ENCODE assay signal across 10 mouse cellular contexts in the genomic region with DNA sequence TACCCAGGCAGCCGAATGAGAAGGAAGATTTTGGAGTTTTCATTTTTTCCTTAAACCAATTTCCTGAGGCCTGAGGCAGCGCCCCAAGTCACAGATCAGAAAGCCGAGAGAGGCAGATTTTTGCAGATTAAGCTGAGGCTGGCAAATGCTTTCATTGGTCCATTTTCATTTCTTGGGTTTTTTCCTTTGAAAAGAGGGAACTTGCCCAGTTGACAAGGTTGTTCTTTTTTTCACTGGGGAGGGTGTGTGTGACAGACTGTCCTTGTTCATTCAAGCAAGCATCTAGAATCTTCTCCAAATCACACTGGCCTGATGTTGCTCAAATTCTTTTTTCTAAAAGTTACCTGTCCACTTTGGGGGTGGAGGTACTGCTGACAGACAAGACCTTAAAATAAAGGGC. TPM values are rescaled to one million over a fixed set of nuclear protein-coding genes. Genes with fewer than 3 reads are reported as not detected.
DNase-seq lines count a peak whose midpoint lies in the region; ATAC-seq and TF ChIP-seq lines count a peak whose summit lies in the region.
"Had no signal": no experiment of that assay in that cellular context is flagged by ENCODE, and none has a peak within 500 bp of the region (broad histone marks: within the 10 kb centered on the region; RNA-seq: fewer than 3 reads in every experiment).

No protein-coding gene starts in this region.

- no peak for TF ChIP-seq CTCF in hindbrain, postnatal 0 days (IDR thresholded peaks at IDR 0.05; ENCODE audit: low read depth)
- no peak for TF ChIP-seq CTCF in cerebellum, adult 2 months (IDR thresholded peaks at IDR 0.05; ENCODE audit: borderline replicate concordance, insufficient read depth, low read depth, low read length)

- TF ChIP-seq POLR2A in cerebellum, adult 2 months (IDR thresholded peaks at IDR 0.05; ENCODE audit: borderline replicate concordance, insufficient read depth, low read length) = no peak

- H3K4me3 ChIP-seq in hindbrain, embryonic 11.5 days (ENCODE audit: low read depth, low read length) = no peak overlapping the region; the same call in 1 of the 2 replicates
- no peak overlapping the region for H3K4me3 ChIP-seq in hindbrain, postnatal 0 days (ENCODE audit: low read length)
- H3K4me3 ChIP-seq in embryonic facial prominence, embryonic 11.5 days (ENCODE audit: low read depth, low read length) = no peak overlapping the region
- H3K4me3 ChIP-seq in limb, embryonic 15.5 days = peak overlapping the region; percentile 60; the same call in 1 of the 2 replicates
- H3K4me3 ChIP-seq in cerebellum, adult 2 months (replicated peaks; ENCODE audit: insufficient read depth, low read depth, low read length) = no peak overlapping the region

- DNase-seq in hindbrain, embryonic 11.5 days (ENCODE audit: low spot score) = no peak
- DNase-seq in hindbrain, postnatal 0 days (ENCODE audit: low spot score) = no peak
- peak; percentile 50 for DNase-seq in CD4-positive helper T cell, adult 2 months (ENCODE audit: low read depth, low spot score)
- no peak for DNase-seq in embryonic facial prominence, embryonic 11.5 days (ENCODE audit: low spot score)
- no peak for DNase-seq in gastrocnemius, postnatal 25 days
- no peak for DNase-seq in cerebellum, adult 2 months
- DNase-seq: cerebellum, adult 18-20 months; lung, postnatal 36 days had no signal

- no peak overlapping the region for H3K27ac ChIP-seq in hindbrain, embryonic 11.5 days (ENCODE audit: low read depth, low read length)
- no peak overlapping the region for H3K27ac ChIP-seq in hindbrain, postnatal 0 days
- no peak overlapping the region for H3K27ac ChIP-seq in embryonic facial prominence, embryonic 11.5 days (replicated peaks; ENCODE audit: low read depth, low read length)
- H3K27ac ChIP-seq in limb, embryonic 15.5 days = no peak overlapping the region
- H3K27ac ChIP-seq in cerebellum, adult 2 months (ENCODE audit: insufficient read depth, low read length) = no peak overlapping the region

- no peaks in the 10 kb centered on the region for H3K36me3 ChIP-seq in hindbrain, embryonic 11.5 days (ENCODE audit: control insufficient read depth, insufficient read depth, low read length)
- H3K36me3 ChIP-seq in hindbrain, postnatal 0 days (ENCODE audit: insufficient read depth, low read length) = no peaks in the 10 kb centered on the region
- H3K36me3 ChIP-seq in embryonic facial prominence, embryonic 11.5 days (replicated peaks; ENCODE audit: control insufficient read depth, insufficient read depth, low read depth, low read length) = no peaks in the 10 kb centered on the region
- no peaks in the 10 kb centered on the region for H3K36me3 ChIP-seq in limb, embryonic 15.5 days

- 19% methylated on average over 3 of the region's 3 CpGs for WGBS in hindbrain, embryonic 11.5 days
- 52% methylated on average over 3 of the region's 3 CpGs for WGBS in hindbrain, postnatal 0 days
- WGBS in embryonic facial prominence, embryonic 11.5 days = 15% methylated on average over 3 of the region's 3 CpGs
- 42% methylated on average over 3 of the region's 3 CpGs for WGBS in limb, embryonic 15.5 days
- 70% methylated on average over 3 of the region's 3 CpGs for WGBS in cerebellum, adult 2 months

- no peaks in the 10 kb centered on the region for H3K27me3 ChIP-seq in hindbrain, embryonic 11.5 days (ENCODE audit: control insufficient read depth, insufficient read depth, low read length)
- peaks cover 6% of the 10 kb centered on the region for H3K27me3 ChIP-seq in hindbrain, postnatal 0 days (ENCODE audit: insufficient read depth, low read length)
- H3K27me3 ChIP-seq in embryonic facial prominence, embryonic 11.5 days (ENCODE audit: control insufficient read depth, insufficient read depth, low read length) = no peaks in the 10 kb centered on the region
- no peaks in the 10 kb centered on the region for H3K27me3 ChIP-seq in limb, embryonic 15.5 days
- H3K27me3 ChIP-seq in cerebellum, adult 2 months (ENCODE audit: control insufficient read depth, insufficient read depth, low read length) = no peaks in the 10 kb centered on the region; the same call in 1 of the 2 replicates

- ATAC-seq in hindbrain, embryonic 11.5 days (ENCODE audit: low FRiP score) = no peak
- ATAC-seq in hindbrain, postnatal 0 days = no peak
- no peak for ATAC-seq in embryonic facial prominence, embryonic 11.5 days (replicated peaks; ENCODE audit: insufficient number of reproducible peaks, low FRiP score, low TSS enrichment, low read depth)
- ATAC-seq in limb, embryonic 15.5 days (ENCODE audit: insufficient number of reproducible peaks, low FRiP score, low TSS enrichment, low read depth) = no peak
- no peak for ATAC-seq in activated CD4-positive, CD25-positive, alpha-beta regulatory T cell, adult 4 months

- H3K9me3 ChIP-seq in hindbrain, embryonic 11.5 days (ENCODE audit: control insufficient read depth, low read length) = no peaks in the 10 kb centered on the region
- H3K9me3 ChIP-seq in hindbrain, postnatal 0 days (ENCODE audit: low read length) = no peaks in the 10 kb centered on the region
- no peaks in the 10 kb centered on the region for H3K9me3 ChIP-seq in embryonic facial prominence, embryonic 11.5 days (replicated peaks; ENCODE audit: control insufficient read depth, low read length)
- H3K9me3 ChIP-seq in limb, embryonic 15.5 days = no peaks in the 10 kb centered on the region

- peaks cover 8% of the 10 kb centered on the region for H3K4me1 ChIP-seq in hindbrain, embryonic 11.5 days (replicated peaks; ENCODE audit: control insufficient read depth, insufficient read depth, low read length)
- H3K4me1 ChIP-seq in hindbrain, postnatal 0 days (ENCODE audit: insufficient read depth, low read length) = peaks cover 9% of the 10 kb centered on the region; the same call in 1 of the 2 replicates
- H3K4me1 ChIP-seq in embryonic facial prominence, embryonic 11.5 days (ENCODE audit: control insufficient read depth, insufficient read depth, low read length) = peaks cover 8% of the 10 kb centered on the region
- peaks cover 38% of the 10 kb centered on the region for H3K4me1 ChIP-seq in limb, embryonic 15.5 days
- H3K4me1 ChIP-seq in cerebellum, adult 2 months (ENCODE audit: control insufficient read depth, insufficient read depth, low read length) = no peaks in the 10 kb centered on the region; the same call in 1 of the 2 replicates

- peak overlapping the region; percentile 83 for H3K4me2 ChIP-seq in hindbrain, embryonic 11.5 days (replicated peaks; ENCODE audit: low read depth, low read length)
- no peak overlapping the region for H3K4me2 ChIP-seq in hindbrain, postnatal 0 days (ENCODE audit: low read depth, low read length)
- peak overlapping the region; percentile 19; the same call in 1 of the 2 replicates for H3K4me2 ChIP-seq in embryonic facial prominence, embryonic 11.5 days (ENCODE audit: low read depth, low read length)
- H3K4me2 ChIP-seq in limb, embryonic 15.5 days = peak overlapping the region; percentile 10; the same call in 1 of the 2 replicates

- H3K9ac ChIP-seq in hindbrain, embryonic 11.5 days (ENCODE audit: low read depth, low read length) = no peak overlapping the region
- H3K9ac ChIP-seq in hindbrain, postnatal 0 days (replicated peaks; ENCODE audit: low read length) = no peak overlapping the region
- H3K9ac ChIP-seq in embryonic facial prominence, embryonic 11.5 days (replicated peaks; ENCODE audit: low read length) = no peak overlapping the region
- H3K9ac ChIP-seq in limb, embryonic 15.5 days = no peak overlapping the region

RNA-seq across cellular contexts. Expression of gene Kcnk5, which starts 2.5 kb away (rescaled TPM):
- 4.6 and 8.5 TPM in 2 replicates for polyA plus RNA-seq in hindbrain, embryonic 11.5 days (2014; fragmentation: Nextera tagmentation; extraction: Ambion mirVana)
- 0.84 and 1.7 TPM in 2 replicates for total RNA-seq in hindbrain, postnatal 0 days (2014; rRNA removed)
- 1.0 TPM in 2 replicates for polyA plus RNA-seq in hindbrain, postnatal 0 days (2015; fragmentation: Nextera tagmentation; extraction: Ambion mirVana)
- 4.5 and 5.2 TPM in 2 replicates for polyA plus RNA-seq in embryonic facial prominence, embryonic 11.5 days (2014; fragmentation: Nextera tagmentation; extraction: Ambion mirVana)
- 4.5 and 4.7 TPM in 2 replicates for polyA plus RNA-seq in limb, embryonic 15.5 days (2015; fragmentation: Nextera tagmentation; extraction: Ambion mirVana)
- under 1 TPM; 0.28 to 0.70 TPM for total RNA-seq in gastrocnemius, postnatal 25 days (2021)
- 0.85 and 1.1 TPM in 2 replicates for polyA plus RNA-seq in cerebellum, adult 2 months (2012; rRNA removed)
- polyA plus RNA-seq in activated CD4-positive, CD25-positive, alpha-beta regulatory T cell, adult 4 months (2017; shearing (Covaris generic)) = 1 to 10 TPM; 3.6 to 4.4 TPM

RNA-seq across cellular contexts. Expression of gene Saysd1, which starts 40.7 kb away (rescaled TPM):
- polyA plus RNA-seq in hindbrain, embryonic 11.5 days (2014; fragmentation: Nextera tagmentation; extraction: Ambion mirVana) = 12.9 and 14.9 TPM in 2 replicates
- 4.8 and 6.8 TPM in 2 replicates for total RNA-seq in hindbrain, postnatal 0 days (2014; rRNA removed)
- polyA plus RNA-seq in hindbrain, postnatal 0 days (2015; fragmentation: Nextera tagmentation; extraction: Ambion mirVana) = 9.8 and 11.4 TPM in 2 replicates
- 10.1 and 12.0 TPM in 2 replicates for polyA plus RNA-seq in embryonic facial prominence, embryonic 11.5 days (2014; fragmentation: Nextera tagmentation; extraction: Ambion mirVana)
- 13.4 and 14.1 TPM in 2 replicates for polyA plus RNA-seq in limb, embryonic 15.5 days (2015; fragmentation: Nextera tagmentation; extraction: Ambion mirVana)
- total RNA-seq in gastrocnemius, postnatal 25 days (2021) = 1 to 10 TPM; 2.0 to 3.0 TPM
- 7.5 and 7.8 TPM in 2 replicates for polyA plus RNA-seq in cerebellum, adult 2 months (2012; rRNA removed)
- polyA plus RNA-seq in activated CD4-positive, CD25-positive, alpha-beta regulatory T cell, adult 4 months (2017; shearing (Covaris generic)) = 10 to 100 TPM; 23.7 to 37.7 TPM
